Mouse (Mus musculus) midbrain, embryonic 10.5 days (tissue): ENCODE data around the gene Mettl4. TPM values are rescaled to one million over a fixed set of nuclear protein-coding genes. Genes with fewer than 3 reads are reported as not detected.

Experiments
- DNase-seq: peaks from one replicate; pipeline ENCODE4 v3.0.0-alpha.2; 2017; ENCODE audit warnings: low spot score
- H3K27ac ChIP-seq: fragments of 300-500 bp; sonication (generic); replicated peaks from 2 replicates; pipeline ENCODE4 v1.5.1; 2016; ENCODE audit warnings: mild to moderate bottlenecking
- H3K27me3 ChIP-seq: fragments of 300-500 bp; sonication (generic); 2 replicates; pipeline ENCODE4 v1.6.1; 2016; ENCODE audit warnings: low read depth, mild to moderate bottlenecking; ENCODE audit not compliant: poor library complexity, severe bottlenecking
- H3K36me3 ChIP-seq: fragments of 300-500 bp; sonication (generic); 2 replicates; pipeline ENCODE4 v1.6.1; 2016; ENCODE audit warnings: mild to moderate bottlenecking, moderate library complexity
- H3K4me1 ChIP-seq: fragments of 300-500 bp; sonication (generic); 2 replicates; pipeline ENCODE4 v1.6.1; 2016
- H3K4me3 ChIP-seq: fragments of 300-500 bp; sonication (generic); 2 replicates; pipeline ENCODE4 v1.5.1; 2016; ENCODE audit warnings: mild to moderate bottlenecking, moderate library complexity
- H3K9me3 ChIP-seq: fragments of 300-500 bp; sonication (generic); replicated peaks from 2 replicates; pipeline ENCODE4 v1.6.1; 2016; ENCODE audit warnings: mild to moderate bottlenecking
- WGBS: fragments of 180-500 bp; shearing (Covaris S2); methylation state at CpG from one replicate; pipeline ENCODE4 v1.1.7; 2016; 5-methylcytosine and 5-hydroxymethylcytosine counted together
- polyA plus RNA-seq: library from polyadenylated mRNA; unstranded; fragments of >200 nt; fragmentation: Nextera tagmentation; extraction: Ambion mirVana; gene quantifications from 2 replicates; pipeline ENCODE4 v1.2.1, GENCODE M21; 2016

The Mettl4 gene
- polyA plus RNA-seq, 1 experiment from 2014 or later: 25.4 TPM

GRCm38 (mm10) chr17:94673515-94674317 is 76.1 kb downstream of the Mettl4 start:
- Histone ChIP-seq H3K36me3 (no peaks in the 10 kb centered on the region), H3K9me3 (no peaks in the 10 kb centered on the region), H3K27ac (no peak overlapping the region), H3K27me3 (no peaks in the 10 kb centered on the region), H3K4me1 (no peaks in the 10 kb centered on the region), H3K4me3 (no peak overlapping the region)
- no peak for DNase-seq
- 97% methylated on average over 6 of the region's 6 CpGs for WGBS
